Mouse (Mus musculus) heart, adult 2 months (tissue): ENCODE results near the gene Mcfd2. TPM values are rescaled to one million over a fixed set of nuclear protein-coding genes. Genes with fewer than 3 reads are reported as not detected.
A peak's percentile ranks its signal among the peaks of the same experiment; 100 is the strongest.

ENCODE experiments used
- DNase-seq, 2 experiments: peaks; one replicate each; pipeline ENCODE4 v3.0.0; 2021
- H3K27ac ChIP-seq: fragments of 200-600 bp; 2 replicates; pipeline ENCODE4 v1.8.1; 2022
- H3K27me3 ChIP-seq: fragments of 200-500 bp; 2 replicates; pipeline ENCODE4 v1.6.1; 2012; ENCODE audit warnings: mild to moderate bottlenecking, low read length, inconsistent platforms, mixed read lengths; ENCODE audit not compliant: control insufficient read depth, insufficient read depth
- H3K36me3 ChIP-seq: fragments of 200-500 bp; 2 replicates; pipeline ENCODE4 v1.6.1; 2012; ENCODE audit warnings: low read length, inconsistent platforms; ENCODE audit not compliant: control insufficient read depth, insufficient read depth
- H3K4me1 ChIP-seq: fragments of 200-500 bp; 2 replicates; pipeline ENCODE4 v1.6.1; 2011; ENCODE audit warnings: low read length; ENCODE audit not compliant: control insufficient read depth, insufficient read depth
- H3K4me3 ChIP-seq: fragments of 200-600 bp; 2 replicates; pipeline ENCODE4 v1.8.1; 2022
- H3K79me2 ChIP-seq: fragments of 200-500 bp; replicated peaks from 2 replicates; pipeline ENCODE4 v1.6.1; 2012; ENCODE audit warnings: mild to moderate bottlenecking, inconsistent platforms, low read length, moderate library complexity, mixed read lengths; ENCODE audit not compliant: control insufficient read depth, insufficient read depth
- H3K9ac ChIP-seq: fragments of 200-500 bp; 2 replicates; pipeline ENCODE4 v1.6.1; 2012; ENCODE audit warnings: low read depth, mild to moderate bottlenecking, control low read depth, inconsistent platforms, low read length, mixed read lengths
- CTCF ChIP-seq: fragments of 200-600 bp; IDR thresholded peaks from 2 replicates; pipeline ENCODE4 v1.8.1; 2022; ENCODE audit warnings: antibody characterized with exemption, mild to moderate bottlenecking, moderate library complexity
- EP300 ChIP-seq: fragments of 200-500 bp; IDR thresholded peaks from 2 replicates; pipeline ENCODE4 v1.6.1; 2011; ENCODE audit warnings: low read depth, low read length, control low read depth; ENCODE audit not compliant: insufficient read depth
- POLR2A ChIP-seq: fragments of 200-500 bp; IDR thresholded peaks from 2 replicates; pipeline ENCODE4 v1.6.1; 2011; ENCODE audit warnings: mild to moderate bottlenecking, low read depth, low read length, control low read depth; ENCODE audit not compliant: insufficient read depth
- WGBS: fragments of 180-500 bp; shearing (Covaris S2); methylation state at CpG from one replicate; pipeline ENCODE4 v1.1.7; 2018; 5-methylcytosine and 5-hydroxymethylcytosine counted together
- intact Hi-C: fragments of 180-260 bp; cut with DNase I; formaldehyde crosslinking; loops from one replicate; pipeline ENCODE4 v1.15.1; 2025
- polyA plus RNA-seq: library from polyadenylated mRNA; depleted of rRNA; stranded (reverse); fragments of >200 nt; gene quantifications from 2 replicates; pipeline ENCODE4 v1.2.3, GENCODE M21; 2012
- total RNA-seq, 2 experiments: library from RNA; stranded (reverse); gene quantifications; 2 replicates each; pipeline ENCODE4 v1.2.3; 2021

Mcfd2 gene
- total and polyA plus RNA-seq, 3 experiments: 48.3 to 60.3 (median 59.4) TPM

- H3K4me3 ChIP-seq: peak within 1 kb of the TSS; percentile 76
- H3K79me2 ChIP-seq: no peaks in the 10 kb centered on the region
- peak within 1 kb of the TSS; percentile 96 for H3K9ac ChIP-seq
- peak; percentile 99 for DNase-seq
- under 1% methylated on average over 35 of the region's 38 CpGs for WGBS
- H3K27me3 ChIP-seq: no peaks in the 10 kb centered on the region
- peak within 1 kb of the TSS; percentile 97 for H3K27ac ChIP-seq
- no peak for TF ChIP-seq EP300
- no peak for TF ChIP-seq CTCF
- TF ChIP-seq POLR2A: peak; percentile 81
- H3K36me3 ChIP-seq: no peaks in the 10 kb centered on the region
- intact Hi-C loops: loop anchor here (2.0 to 10.0 kb wide), 2 partner anchors 30 to 1138 kb away; partner anchors contain the start of gene Srbd1
- H3K4me1 ChIP-seq: peaks cover 2% of the 10 kb centered on the region; the same call in 1 of the 2 replicates
These were observed 16.9 kb upstream of the Mcfd2 start, which contains the start of gene Ttc7 for GRCm38 (mm10) chr17:87282706-87283053. Ttc7 (plus strand) TSS chr17:87282886.

GRCm38 (mm10) chr17:87282007-87282705, 16.4 kb upstream of the Mcfd2 start:
- Histone ChIP-seq H3K36me3 (no peaks in the 10 kb centered on the region), H3K4me1 (peaks cover 2% of the 10 kb centered on the region; the same call in 1 of the 2 replicates), H3K4me3 (peak overlapping the region; percentile 76), H3K27ac (peak overlapping the region; percentile 97), H3K79me2 (no peaks in the 10 kb centered on the region), H3K27me3 (no peaks in the 10 kb centered on the region), H3K9ac (peak overlapping the region; percentile 96)
- under 1% methylated on average over 44 of the region's 44 CpGs for WGBS
- peak; percentile 95 to 96 for DNase-seq
- intact Hi-C loops: loop anchor here (2.0 to 10.0 kb wide), 2 partner anchors 31 to 1137 kb away; partner anchors contain the start of gene Srbd1
- TF ChIP-seq POLR2A (peak; percentile 94), CTCF (no peak), EP300 (0 out of 2 replicates have a peak, but pooled peaks have one; percentile 43)

GRCm38 (mm10) chr17:87275363-87276341, 9.9 kb upstream of the Mcfd2 start:
- Histone ChIP-seq H3K9ac (no peak overlapping the region), H3K4me3 (no peak overlapping the region), H3K79me2 (no peaks in the 10 kb centered on the region), H3K4me1 (no peaks in the 10 kb centered on the region; the same call in 1 of the 2 replicates), H3K27ac (no peak overlapping the region), H3K27me3 (no peaks in the 10 kb centered on the region), H3K36me3 (no peaks in the 10 kb centered on the region)
- TF ChIP-seq EP300: no peak
- TF ChIP-seq POLR2A: no peak
- no peak for TF ChIP-seq CTCF
- WGBS: 58% methylated on average over 15 of the region's 15 CpGs
- intact Hi-C loops: no loop called here
- DNase-seq: no peak

DNA sequence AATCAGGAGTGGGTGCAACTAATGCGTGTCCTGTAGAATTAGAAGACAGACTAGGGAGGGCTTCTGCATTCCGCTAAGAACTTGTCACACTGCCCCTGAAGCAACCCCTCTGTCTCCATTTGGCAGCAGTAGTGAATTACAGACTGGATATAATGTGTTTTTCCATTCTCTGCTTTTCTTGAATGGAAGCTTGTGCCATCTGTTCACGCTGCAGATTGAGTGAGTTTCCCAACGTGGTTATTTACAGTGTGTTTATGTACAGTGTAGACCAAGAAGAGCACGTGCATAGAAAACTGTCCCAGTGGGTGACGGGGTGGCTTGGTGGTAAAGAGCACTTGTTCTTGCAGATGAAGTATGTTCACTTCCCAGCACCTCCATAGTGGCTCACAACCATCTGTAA, 3.7 kb upstream of the Mcfd2 start:
- no peak for TF ChIP-seq EP300
- TF ChIP-seq CTCF: no peak
- TF ChIP-seq POLR2A: no peak
- Histone ChIP-seq H3K9ac (no peak overlapping the region), H3K27ac (no peak overlapping the region), H3K4me3 (no peak overlapping the region), H3K79me2 (no peaks in the 10 kb centered on the region), H3K27me3 (no peaks in the 10 kb centered on the region), H3K4me1 (no peaks in the 10 kb centered on the region), H3K36me3 (peaks cover 2% of the 10 kb centered on the region; the same call in 1 of the 2 replicates)
- intact Hi-C loops: no loop called here
- no peak for DNase-seq
- 72% methylated on average over 6 of the region's 6 CpGs for WGBS

DNA sequence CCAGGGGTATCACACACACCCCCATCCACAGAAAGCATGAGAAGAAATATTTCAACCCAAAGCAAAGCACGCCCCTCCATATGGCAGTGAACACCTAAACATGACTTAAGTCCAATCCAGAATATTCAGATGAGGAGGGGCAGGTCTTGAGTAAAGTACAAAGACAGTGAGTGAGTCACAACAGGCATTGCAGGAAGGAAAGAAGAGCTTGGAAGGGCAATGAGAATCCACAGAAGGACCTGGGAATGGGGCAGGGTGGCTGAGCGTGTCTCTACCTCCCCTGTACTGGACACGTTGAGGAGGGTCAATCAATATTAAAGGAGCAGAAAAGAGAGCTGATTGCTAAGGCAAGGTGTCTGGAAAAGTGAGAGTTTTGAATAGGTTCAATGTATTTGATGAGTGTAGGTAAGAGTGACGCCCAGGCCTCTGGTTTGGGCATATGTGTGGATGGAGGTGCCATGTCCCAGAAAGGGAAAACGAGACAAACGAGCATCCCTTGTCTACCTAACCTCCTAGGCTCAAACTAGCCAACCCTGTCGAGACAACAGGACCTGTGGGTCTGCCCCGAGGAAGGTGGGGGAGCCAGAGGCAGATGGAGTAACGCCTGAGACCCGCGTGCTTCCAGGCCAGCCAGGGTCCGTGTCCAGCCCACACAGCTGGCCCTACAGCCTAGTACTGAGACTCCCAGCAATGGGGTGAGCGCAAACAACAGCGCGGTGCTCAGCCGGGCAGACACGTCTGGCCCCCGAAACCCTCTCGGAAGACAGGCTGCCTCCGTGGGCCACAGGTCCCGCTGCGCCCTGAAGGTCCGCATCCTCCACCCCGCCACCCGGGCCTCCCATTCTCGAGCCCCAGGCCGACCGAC, 576 bp downstream of the Mcfd2 start:
- H3K9ac ChIP-seq: peak overlapping the region; percentile 93
- 6% methylated on average over 28 of the region's 28 CpGs for WGBS
- TF ChIP-seq POLR2A (no peak), EP300 (no peak)
- H3K27me3 ChIP-seq: no peaks in the 10 kb centered on the region
- no peaks in the 10 kb centered on the region for H3K79me2 ChIP-seq
- intact Hi-C loops: no loop called here
- peaks cover 14% of the 10 kb centered on the region for H3K4me1 ChIP-seq
- no peak for DNase-seq
- H3K4me3 ChIP-seq: peak overlapping the region; percentile 100
- peak overlapping the region; percentile 95 for H3K27ac ChIP-seq
- H3K36me3 ChIP-seq: peaks cover 6% of the 10 kb centered on the region
